In genomic region chr12:86241604-86242536, GRCm38 (mm10) we compare ENCODE assay signal across 8 mouse cellular contexts. TPM values are rescaled to one million over a fixed set of nuclear protein-coding genes. Genes with fewer than 3 reads are reported as not detected.
DNase-seq lines count a peak whose midpoint lies in the region; ATAC-seq lines count a peak whose summit lies in the region.

TSS of gene Gpatch2l (plus strand) at chr12:86241858.

- H3K9me3 ChIP-seq in hindbrain, embryonic 12.5 days (replicated peaks): no peaks in the 10 kb centered on the region

- peaks cover 37% of the 10 kb centered on the region for H3K4me1 ChIP-seq in hindbrain, embryonic 12.5 days

- DNase-seq in NIH3T3 (ENCODE audit: low read depth): peak; percentile 98
- DNase-seq in cerebellum, postnatal 10 days: peak; percentile 97 to 98
- peak; percentile 92 to 93 for DNase-seq in frontal cortex, postnatal 10 days (ENCODE audit: low spot score in 2 of 2)
- DNase-seq in layer of hippocampus, postnatal 14 days (ENCODE audit: low spot score in 2 of 2): peak; percentile 92 to 95
- DNase-seq in lung, postnatal 14 days: peak; percentile 97
- peak; percentile 92 for DNase-seq in retina, adult 2 months (ENCODE audit: low read depth, low spot score)
- DNase-seq in thymus, postnatal 36 days: peak; percentile 97 to 98

- peaks cover 22% of the 10 kb centered on the region for H3K36me3 ChIP-seq in hindbrain, embryonic 12.5 days

- H3K27me3 ChIP-seq in hindbrain, embryonic 12.5 days: no peaks in the 10 kb centered on the region

- peak within 1 kb of the TSS; percentile 88 for H3K4me2 ChIP-seq in hindbrain, embryonic 12.5 days (replicated peaks)

- peak within 1 kb of the TSS; percentile 66 for H3K27ac ChIP-seq in hindbrain, embryonic 12.5 days

- H3K4me3 ChIP-seq in hindbrain, embryonic 12.5 days: peak within 1 kb of the TSS; percentile 59

- peak within 1 kb of the TSS; percentile 78 for H3K9ac ChIP-seq in hindbrain, embryonic 12.5 days

- peak; percentile 98 for ATAC-seq in hindbrain, embryonic 12.5 days (ENCODE audit: low FRiP score)

- WGBS in hindbrain, embryonic 12.5 days: under 1% methylated on average over 49 of the region's 58 CpGs

RNA-seq across cellular contexts. Expression of gene Gpatch2l, which starts in this region (rescaled TPM):
- 23.5 and 24.6 TPM in 2 replicates for polyA plus RNA-seq in hindbrain, embryonic 12.5 days (2016; fragmentation: Nextera tagmentation; extraction: Ambion mirVana)
- total RNA-seq in layer of hippocampus, postnatal 14 days (2021): 10 to 100 TPM; 37.2 to 38.3 TPM

Comparison
In these comparisons a context has a peak if more than half of its experiments do, and no peak if none do; other contexts are left out.
1. Peak in every context shown above with its lines: DNase-seq, ATAC-seq, H3K4me3 ChIP-seq and H3K27ac ChIP-seq.